Mouse (Mus musculus): ENCODE results near the gene Endod1. TPM values are rescaled to one million over a fixed set of nuclear protein-coding genes. Genes with fewer than 3 reads are reported as not detected.

The Endod1 gene
- polyA plus RNA-seq, 1 experiment = 4.0 TPM

DNA sequence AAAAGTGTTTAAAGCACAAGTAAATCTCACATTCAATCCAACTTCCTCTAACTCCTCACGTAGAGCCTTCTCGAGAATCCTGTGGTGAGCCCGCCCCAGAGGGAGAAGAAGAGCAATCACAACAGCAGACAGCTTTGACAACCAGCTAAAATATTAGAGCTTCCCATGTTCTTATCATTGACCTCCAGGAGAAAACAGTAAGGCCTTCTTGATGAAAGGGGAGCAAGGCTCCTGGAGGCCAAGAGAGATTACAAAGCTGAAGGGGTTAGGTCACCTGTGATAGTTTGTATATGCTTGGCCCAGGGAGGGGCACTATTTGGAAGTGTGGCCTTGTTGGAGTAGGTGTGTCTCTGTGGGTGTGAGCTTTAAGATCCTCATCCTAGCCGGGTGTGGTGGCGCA, 19.1 kb upstream of the Endod1 start:
- TF ChIP-seq MYOD1 (IDR thresholded peaks at IDR 0.05; ENCODE audit: control insufficient read depth, insufficient read length, low read depth) (no peak), CTCF (IDR thresholded peaks at IDR 0.05; ENCODE audit: control insufficient read depth, insufficient read depth, insufficient read length) (no peak), MYOG (IDR thresholded peaks at IDR 0.05; ENCODE audit: control insufficient read depth, extremely low read depth, insufficient read length) (no peak), MAX (IDR thresholded peaks at IDR 0.05) (no peak), USF1 (IDR thresholded peaks at IDR 0.05; ENCODE audit: low read depth) (no peak), FOSL1 (IDR thresholded peaks at IDR 0.05; ENCODE audit: insufficient read depth, low read length, poor library complexity, severe bottlenecking) (no peak), CEBPB (IDR thresholded peaks at IDR 0.05; ENCODE audit: low read depth) (no peak)
- Histone ChIP-seq H3K27me3 (ENCODE audit: control insufficient read depth, insufficient read depth, insufficient read length) (no peaks in the 10 kb centered on the region), H3K36me3 (ENCODE audit: control insufficient read depth, insufficient read depth) (no peaks in the 10 kb centered on the region), H3K79me2 (ENCODE audit: control insufficient read depth, insufficient read depth) (no peaks in the 10 kb centered on the region), H3ac (ENCODE audit: control insufficient read depth, insufficient read length, low read depth) (no peak overlapping the region), H3K79me3 (ENCODE audit: low read depth) (no peaks in the 10 kb centered on the region), H3K4me3 (ENCODE audit: insufficient read depth, poor library complexity, severe bottlenecking) (no peak overlapping the region)

DNA sequence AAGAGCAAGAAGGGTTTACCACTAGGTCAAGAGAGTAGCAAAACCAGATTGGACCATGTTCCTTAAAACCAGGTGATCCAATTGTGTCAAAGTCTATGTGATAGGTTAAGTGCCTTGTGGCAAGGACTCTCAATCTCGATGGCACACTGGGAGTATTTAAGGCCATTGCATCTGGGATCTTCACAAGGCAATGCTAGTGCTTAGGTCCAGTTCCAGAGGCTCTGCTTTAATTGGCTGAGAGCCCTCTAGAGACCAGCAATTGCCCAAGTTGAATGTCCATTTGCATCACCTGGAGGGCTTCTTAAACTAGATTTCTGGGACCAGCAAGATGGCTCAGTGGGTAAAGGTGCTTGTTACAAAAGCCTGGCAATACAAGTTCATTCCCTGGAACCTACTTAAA, 17.6 kb upstream of the Endod1 start:
- H3K79me3 ChIP-seq (ENCODE audit: low read depth) = no peaks in the 10 kb centered on the region
- no peak overlapping the region for H3K4me3 ChIP-seq (ENCODE audit: insufficient read depth, poor library complexity, severe bottlenecking)
- no peak overlapping the region for H3ac ChIP-seq (ENCODE audit: control insufficient read depth, insufficient read length, low read depth)
- no peaks in the 10 kb centered on the region for H3K79me2 ChIP-seq (ENCODE audit: control insufficient read depth, insufficient read depth)
- no peaks in the 10 kb centered on the region for H3K27me3 ChIP-seq (ENCODE audit: control insufficient read depth, insufficient read depth, insufficient read length)
- TF ChIP-seq FOSL1 (IDR thresholded peaks at IDR 0.05; ENCODE audit: insufficient read depth, low read length, poor library complexity, severe bottlenecking) = no peak
- TF ChIP-seq MAX (IDR thresholded peaks at IDR 0.05) = no peak
- TF ChIP-seq CEBPB (IDR thresholded peaks at IDR 0.05; ENCODE audit: low read depth) = no peak
- TF ChIP-seq MYOG (IDR thresholded peaks at IDR 0.05; ENCODE audit: control insufficient read depth, extremely low read depth, insufficient read length) = no peak
- no peak for TF ChIP-seq MYOD1 (IDR thresholded peaks at IDR 0.05; ENCODE audit: control insufficient read depth, insufficient read length, low read depth)
- TF ChIP-seq USF1 (IDR thresholded peaks at IDR 0.05; ENCODE audit: low read depth) = no peak
- H3K36me3 ChIP-seq (ENCODE audit: control insufficient read depth, insufficient read depth) = no peaks in the 10 kb centered on the region

DNA sequence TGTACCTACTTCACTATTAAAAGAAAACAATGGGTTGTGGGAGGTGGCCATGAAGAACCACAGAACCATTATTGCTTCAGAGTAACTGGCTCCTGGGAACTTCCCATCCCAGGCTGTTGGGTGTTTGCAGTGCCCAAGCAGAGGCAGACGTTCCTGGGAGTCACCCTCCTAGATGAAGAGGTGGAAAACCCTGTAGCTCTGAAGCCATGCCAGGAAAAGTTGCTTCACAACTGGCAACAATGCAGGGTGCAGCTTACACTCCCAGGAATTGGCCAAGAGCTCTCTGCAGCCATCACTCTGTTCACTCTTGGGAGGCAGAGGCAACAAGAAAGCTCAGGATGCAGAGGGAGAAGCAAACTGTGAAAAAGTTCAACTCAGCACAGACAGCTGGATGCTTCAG, 16.8 kb upstream of the Endod1 start:
- no peaks in the 10 kb centered on the region for H3K36me3 ChIP-seq (ENCODE audit: control insufficient read depth, insufficient read depth)
- H3K4me3 ChIP-seq (ENCODE audit: insufficient read depth, poor library complexity, severe bottlenecking) = no peak overlapping the region
- H3ac ChIP-seq (ENCODE audit: control insufficient read depth, insufficient read length, low read depth) = no peak overlapping the region
- no peaks in the 10 kb centered on the region for H3K79me2 ChIP-seq (ENCODE audit: control insufficient read depth, insufficient read depth)
- no peaks in the 10 kb centered on the region for H3K27me3 ChIP-seq (ENCODE audit: control insufficient read depth, insufficient read depth, insufficient read length)
- no peaks in the 10 kb centered on the region for H3K79me3 ChIP-seq (ENCODE audit: low read depth)
- TF ChIP-seq CTCF (IDR thresholded peaks at IDR 0.05; ENCODE audit: control insufficient read depth, insufficient read depth, insufficient read length) (no peak), FOSL1 (IDR thresholded peaks at IDR 0.05; ENCODE audit: insufficient read depth, low read length, poor library complexity, severe bottlenecking) (no peak), MYOD1 (IDR thresholded peaks at IDR 0.05; ENCODE audit: control insufficient read depth, insufficient read length, low read depth) (no peak), MYOG (IDR thresholded peaks at IDR 0.05; ENCODE audit: control insufficient read depth, extremely low read depth, insufficient read length) (no peak), USF1 (IDR thresholded peaks at IDR 0.05; ENCODE audit: low read depth) (no peak), MAX (IDR thresholded peaks at IDR 0.05) (no peak), CEBPB (IDR thresholded peaks at IDR 0.05; ENCODE audit: low read depth) (no peak)

DNA sequence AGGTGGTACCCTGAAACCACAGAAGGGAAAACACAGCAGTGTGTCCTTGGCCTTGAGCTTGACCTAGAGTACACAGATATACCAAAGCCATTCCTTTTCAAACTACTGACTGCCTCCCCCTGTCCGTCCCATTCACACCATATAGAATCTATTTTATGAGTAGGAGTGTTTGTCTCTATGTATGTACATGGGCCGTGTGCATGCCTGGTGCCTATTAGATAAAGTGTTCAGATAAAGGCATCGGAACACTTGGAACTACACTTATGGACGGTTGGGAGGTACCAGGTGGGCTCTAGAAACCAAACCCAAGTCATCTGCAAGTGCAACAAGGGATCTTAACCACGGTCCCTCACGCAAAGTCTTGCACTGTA, 16.1 kb upstream of the Endod1 start:
- Histone ChIP-seq H3K4me3 (ENCODE audit: insufficient read depth, poor library complexity, severe bottlenecking) (no peak overlapping the region), H3K27me3 (ENCODE audit: control insufficient read depth, insufficient read depth, insufficient read length) (no peaks in the 10 kb centered on the region), H3ac (ENCODE audit: control insufficient read depth, insufficient read length, low read depth) (no peak overlapping the region), H3K36me3 (ENCODE audit: control insufficient read depth, insufficient read depth) (no peaks in the 10 kb centered on the region), H3K79me3 (ENCODE audit: low read depth) (no peaks in the 10 kb centered on the region), H3K79me2 (ENCODE audit: control insufficient read depth, insufficient read depth) (no peaks in the 10 kb centered on the region)
- TF ChIP-seq MAX (IDR thresholded peaks at IDR 0.05) = no peak
- no peak for TF ChIP-seq CTCF (IDR thresholded peaks at IDR 0.05; ENCODE audit: control insufficient read depth, insufficient read depth, insufficient read length)
- TF ChIP-seq USF1 (IDR thresholded peaks at IDR 0.05; ENCODE audit: low read depth) = no peak
- no peak for TF ChIP-seq FOSL1 (IDR thresholded peaks at IDR 0.05; ENCODE audit: insufficient read depth, low read length, poor library complexity, severe bottlenecking)
- TF ChIP-seq MYOG (IDR thresholded peaks at IDR 0.05; ENCODE audit: control insufficient read depth, extremely low read depth, insufficient read length) = no peak
- no peak for TF ChIP-seq CEBPB (IDR thresholded peaks at IDR 0.05; ENCODE audit: low read depth)
- no peak for TF ChIP-seq MYOD1 (IDR thresholded peaks at IDR 0.05; ENCODE audit: control insufficient read depth, insufficient read length, low read depth)

DNA sequence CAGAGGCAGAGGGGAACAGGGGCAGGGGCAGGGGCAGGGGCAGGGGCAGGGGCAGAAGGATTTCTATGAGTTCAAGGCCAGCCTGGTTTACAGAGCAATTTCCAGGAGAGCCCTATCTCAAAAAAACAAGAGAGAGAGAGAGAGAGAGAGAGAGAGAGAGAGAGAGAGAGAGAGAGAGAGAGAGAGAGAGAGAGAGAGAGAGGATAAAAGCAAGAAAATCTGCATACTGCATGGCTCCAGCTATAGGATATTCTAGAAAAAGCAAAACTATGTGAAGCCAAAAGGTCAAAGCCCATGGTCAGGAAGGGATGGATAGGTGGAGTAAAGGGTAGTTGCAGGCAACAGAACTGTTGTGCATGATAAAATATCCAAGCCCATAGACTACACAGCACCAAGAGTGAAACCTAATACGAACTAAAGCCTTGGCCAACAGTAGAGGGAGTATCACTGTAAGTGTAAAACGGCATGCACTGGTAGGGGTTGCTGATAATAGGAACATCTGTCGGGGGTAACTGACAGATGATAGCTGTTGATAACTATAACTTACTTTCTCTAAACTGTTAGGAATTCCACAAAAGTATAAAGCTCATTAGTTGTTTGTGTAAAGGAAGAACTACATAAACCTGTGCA, 15.6 kb upstream of the Endod1 start:
- no peaks in the 10 kb centered on the region for H3K79me2 ChIP-seq (ENCODE audit: control insufficient read depth, insufficient read depth)
- H3ac ChIP-seq (ENCODE audit: control insufficient read depth, insufficient read length, low read depth) = no peak overlapping the region
- no peaks in the 10 kb centered on the region for H3K79me3 ChIP-seq (ENCODE audit: low read depth)
- H3K27me3 ChIP-seq (ENCODE audit: control insufficient read depth, insufficient read depth, insufficient read length) = no peaks in the 10 kb centered on the region
- TF ChIP-seq MYOD1 (IDR thresholded peaks at IDR 0.05; ENCODE audit: control insufficient read depth, insufficient read length, low read depth) (no peak), MAX (IDR thresholded peaks at IDR 0.05) (no peak), FOSL1 (IDR thresholded peaks at IDR 0.05; ENCODE audit: insufficient read depth, low read length, poor library complexity, severe bottlenecking) (no peak), CEBPB (IDR thresholded peaks at IDR 0.05; ENCODE audit: low read depth) (no peak), MYOG (IDR thresholded peaks at IDR 0.05; ENCODE audit: control insufficient read depth, extremely low read depth, insufficient read length) (no peak), CTCF (IDR thresholded peaks at IDR 0.05; ENCODE audit: control insufficient read depth, insufficient read depth, insufficient read length) (no peak), USF1 (IDR thresholded peaks at IDR 0.05; ENCODE audit: low read depth) (no peak)
- H3K36me3 ChIP-seq (ENCODE audit: control insufficient read depth, insufficient read depth) = no peaks in the 10 kb centered on the region
- H3K4me3 ChIP-seq (ENCODE audit: insufficient read depth, poor library complexity, severe bottlenecking) = no peak overlapping the region

DNA sequence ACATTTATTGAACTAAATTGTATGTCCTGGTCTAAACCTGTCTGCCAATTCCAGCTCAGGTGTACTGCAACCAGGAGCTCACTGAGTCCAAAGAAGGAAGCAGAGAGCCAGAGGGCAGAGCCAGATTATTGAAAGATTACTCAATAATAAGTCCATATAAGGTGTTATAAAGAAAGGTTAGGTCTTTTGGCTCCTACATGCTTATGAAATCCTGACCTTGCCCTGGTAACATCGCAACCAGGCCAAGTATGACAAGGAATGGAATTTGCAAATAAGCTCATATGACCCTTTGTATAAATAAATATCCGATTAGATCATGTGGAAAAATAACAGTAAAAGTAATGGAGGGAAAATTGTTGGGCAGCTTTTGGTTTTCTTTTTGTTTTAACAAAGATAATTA, 14.8 kb upstream of the Endod1 start:
- TF ChIP-seq MYOG (IDR thresholded peaks at IDR 0.05; ENCODE audit: control insufficient read depth, extremely low read depth, insufficient read length) (no peak), USF1 (IDR thresholded peaks at IDR 0.05; ENCODE audit: low read depth) (no peak), CEBPB (IDR thresholded peaks at IDR 0.05; ENCODE audit: low read depth) (no peak), MAX (IDR thresholded peaks at IDR 0.05) (no peak), CTCF (IDR thresholded peaks at IDR 0.05; ENCODE audit: control insufficient read depth, insufficient read depth, insufficient read length) (no peak), FOSL1 (IDR thresholded peaks at IDR 0.05; ENCODE audit: insufficient read depth, low read length, poor library complexity, severe bottlenecking) (no peak), MYOD1 (IDR thresholded peaks at IDR 0.05; ENCODE audit: control insufficient read depth, insufficient read length, low read depth) (no peak)
- H3K79me2 ChIP-seq (ENCODE audit: control insufficient read depth, insufficient read depth) = no peaks in the 10 kb centered on the region
- no peaks in the 10 kb centered on the region for H3K27me3 ChIP-seq (ENCODE audit: control insufficient read depth, insufficient read depth, insufficient read length)
- H3K79me3 ChIP-seq (ENCODE audit: low read depth) = no peaks in the 10 kb centered on the region
- H3K4me3 ChIP-seq (ENCODE audit: insufficient read depth, poor library complexity, severe bottlenecking) = no peak overlapping the region
- H3ac ChIP-seq (ENCODE audit: control insufficient read depth, insufficient read length, low read depth) = no peak overlapping the region
- H3K36me3 ChIP-seq (ENCODE audit: control insufficient read depth, insufficient read depth) = no peaks in the 10 kb centered on the region
